Mouse (Mus musculus): ENCODE measurements around the gene Rab11fip4. TPM values are rescaled to one million over a fixed set of nuclear protein-coding genes. Genes with fewer than 3 reads are reported as not detected.

Rab11fip4 gene
- polyA plus RNA-seq, 1 experiment = 94.8 TPM

GRCm38 (mm10) chr11:79701466-79701865 is 110.5 kb downstream of the Rab11fip4 start:
- H3K27me3 ChIP-seq (ENCODE audit: control insufficient read depth, insufficient read depth, low read length) = no peaks in the 10 kb centered on the region
- peaks cover 27% of the 10 kb centered on the region for H3K4me1 ChIP-seq (ENCODE audit: control insufficient read depth, insufficient read depth, low read length)
- TF ChIP-seq POLR2A (IDR thresholded peaks at IDR 0.05; ENCODE audit: borderline replicate concordance, insufficient read depth, low read length) (no peak), CTCF (IDR thresholded peaks at IDR 0.05; ENCODE audit: borderline replicate concordance, insufficient read depth, low read depth, low read length) (no peak)
- no peak for DNase-seq
- H3K27ac ChIP-seq (ENCODE audit: insufficient read depth, low read length) = no peak overlapping the region
- no peak overlapping the region for H3K4me3 ChIP-seq (replicated peaks; ENCODE audit: insufficient read depth, low read depth, low read length)
- WGBS = 64% methylated on average over 7 of the region's 7 CpGs

GRCm38 (mm10) chr11:79702092-79702491 is 111.1 kb downstream of the Rab11fip4 start:
- Histone ChIP-seq H3K4me3 (replicated peaks; ENCODE audit: insufficient read depth, low read depth, low read length) (no peak overlapping the region), H3K27me3 (ENCODE audit: control insufficient read depth, insufficient read depth, low read length) (no peaks in the 10 kb centered on the region), H3K27ac (ENCODE audit: insufficient read depth, low read length) (no peak overlapping the region), H3K4me1 (ENCODE audit: control insufficient read depth, insufficient read depth, low read length) (peaks cover 21% of the 10 kb centered on the region)
- WGBS = 40% methylated on average over 6 of the region's 6 CpGs
- DNase-seq = no peak
- no peak for TF ChIP-seq CTCF (IDR thresholded peaks at IDR 0.05; ENCODE audit: borderline replicate concordance, insufficient read depth, low read depth, low read length)
- no peak for TF ChIP-seq POLR2A (IDR thresholded peaks at IDR 0.05; ENCODE audit: borderline replicate concordance, insufficient read depth, low read length)

GRCm38 (mm10) chr11:79703452-79703851 is 112.4 kb downstream of the Rab11fip4 start:
- Histone ChIP-seq H3K27ac (ENCODE audit: insufficient read depth, low read length) (no peak overlapping the region), H3K4me1 (ENCODE audit: control insufficient read depth, insufficient read depth, low read length) (peaks cover 10% of the 10 kb centered on the region), H3K4me3 (replicated peaks; ENCODE audit: insufficient read depth, low read depth, low read length) (peak overlapping the region; percentile 89), H3K27me3 (ENCODE audit: control insufficient read depth, insufficient read depth, low read length) (no peaks in the 10 kb centered on the region)
- TF ChIP-seq CTCF (IDR thresholded peaks at IDR 0.05; ENCODE audit: borderline replicate concordance, insufficient read depth, low read depth, low read length) (peak; percentile 30; the same call in 1 of the 2 replicates), POLR2A (IDR thresholded peaks at IDR 0.05; ENCODE audit: borderline replicate concordance, insufficient read depth, low read length) (no peak)
- DNase-seq = peak; percentile 50 to 55
- WGBS = 1% methylated on average over 5 of the region's 5 CpGs

DNA sequence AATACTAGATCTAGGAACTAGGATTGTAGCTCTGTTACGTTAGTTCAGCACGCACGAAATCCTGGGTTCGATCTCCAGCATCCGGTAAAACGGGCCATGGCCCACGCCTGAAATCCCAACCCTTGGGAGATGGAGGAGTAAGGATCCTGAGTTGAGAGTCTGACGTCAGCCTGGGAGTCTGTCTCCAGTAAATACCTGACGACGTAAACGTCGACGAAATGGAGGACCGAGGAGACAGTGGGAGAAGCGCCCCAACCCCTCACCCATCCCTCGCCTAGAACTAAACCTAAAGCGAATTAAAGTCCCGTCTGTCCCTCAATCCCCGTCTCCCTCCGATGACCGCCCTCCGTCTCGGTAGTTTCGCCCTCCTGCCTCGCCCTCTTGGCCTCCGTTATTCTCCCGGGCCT is 112.9 kb downstream of the Rab11fip4 start:
- Histone ChIP-seq H3K27me3 (ENCODE audit: control insufficient read depth, insufficient read depth, low read length) (no peaks in the 10 kb centered on the region), H3K4me1 (ENCODE audit: control insufficient read depth, insufficient read depth, low read length) (peaks cover 10% of the 10 kb centered on the region), H3K27ac (ENCODE audit: insufficient read depth, low read length) (peak overlapping the region; percentile 95), H3K4me3 (replicated peaks; ENCODE audit: insufficient read depth, low read depth, low read length) (peak overlapping the region; percentile 89)
- under 1% methylated on average over 27 of the region's 27 CpGs for WGBS
- peak in 1 of 2 experiments; percentile 74 for DNase-seq
- TF ChIP-seq POLR2A (IDR thresholded peaks at IDR 0.05; ENCODE audit: borderline replicate concordance, insufficient read depth, low read length) (no peak), CTCF (IDR thresholded peaks at IDR 0.05; ENCODE audit: borderline replicate concordance, insufficient read depth, low read depth, low read length) (no peak)

DNA sequence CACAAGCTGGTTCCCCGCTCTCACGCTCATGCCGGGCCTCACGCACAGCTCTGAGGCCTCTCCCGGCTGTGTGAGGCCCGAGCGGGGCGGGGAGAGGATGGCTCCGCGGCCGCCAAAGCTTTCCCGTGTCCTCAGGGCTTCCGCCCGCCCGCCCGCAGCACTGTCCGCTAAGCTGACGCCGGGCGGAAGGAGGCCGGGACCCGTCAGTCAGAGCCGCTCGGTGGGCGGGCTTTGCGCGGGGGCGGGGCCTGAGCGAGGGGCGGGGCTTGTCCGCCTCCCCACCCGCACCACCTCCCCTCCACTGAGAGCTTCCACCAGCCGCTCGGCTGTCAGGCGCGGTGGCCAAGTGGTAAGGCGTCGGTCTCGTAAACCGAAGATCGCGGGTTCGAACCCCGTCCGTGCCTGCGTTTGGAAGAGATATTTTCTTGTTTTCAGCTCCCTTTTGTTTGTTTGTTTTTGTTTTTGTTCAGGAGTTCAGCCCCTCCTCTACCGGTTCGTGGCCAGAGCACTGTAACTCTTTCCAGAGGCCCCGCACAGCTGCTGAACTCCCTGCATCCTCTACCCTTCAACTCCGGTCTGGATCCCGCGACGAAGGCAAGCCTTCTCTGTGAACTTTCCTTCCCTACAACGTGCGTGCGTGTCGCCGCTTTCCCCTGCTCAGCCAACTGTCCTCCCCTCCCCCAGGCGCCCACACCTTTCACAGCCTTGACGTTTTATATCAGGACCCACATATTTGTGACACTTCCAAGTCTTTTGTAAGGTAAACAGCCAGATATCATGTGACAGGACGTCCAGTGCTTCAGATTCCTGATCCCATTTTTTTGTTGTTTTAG is 113.5 kb downstream of the Rab11fip4 start:
- peak; percentile 96 to 97 for DNase-seq
- Histone ChIP-seq H3K4me3 (replicated peaks; ENCODE audit: insufficient read depth, low read depth, low read length) (peak overlapping the region; percentile 89), H3K4me1 (ENCODE audit: control insufficient read depth, insufficient read depth, low read length) (peaks cover 10% of the 10 kb centered on the region), H3K27me3 (ENCODE audit: control insufficient read depth, insufficient read depth, low read length) (no peaks in the 10 kb centered on the region), H3K27ac (ENCODE audit: insufficient read depth, low read length) (peak overlapping the region; percentile 95)
- TF ChIP-seq POLR2A (IDR thresholded peaks at IDR 0.05; ENCODE audit: borderline replicate concordance, insufficient read depth, low read length) (peak; percentile 78), CTCF (IDR thresholded peaks at IDR 0.05; ENCODE audit: borderline replicate concordance, insufficient read depth, low read depth, low read length) (no peak)
- under 1% methylated on average over 60 of the region's 61 CpGs for WGBS

GRCm38 (mm10) chr11:79707084-79707483 is 116.1 kb downstream of the Rab11fip4 start:
- WGBS = 93% methylated on average over 3 of the region's 3 CpGs
- Histone ChIP-seq H3K27me3 (ENCODE audit: control insufficient read depth, insufficient read depth, low read length) (no peaks in the 10 kb centered on the region), H3K4me3 (replicated peaks; ENCODE audit: insufficient read depth, low read depth, low read length) (no peak overlapping the region), H3K27ac (ENCODE audit: insufficient read depth, low read length) (no peak overlapping the region), H3K4me1 (ENCODE audit: control insufficient read depth, insufficient read depth, low read length) (peaks cover 6% of the 10 kb centered on the region; the same call in 1 of the 2 replicates)
- no peak for DNase-seq
- TF ChIP-seq CTCF (IDR thresholded peaks at IDR 0.05; ENCODE audit: borderline replicate concordance, insufficient read depth, low read depth, low read length) = no peak
- no peak for TF ChIP-seq POLR2A (IDR thresholded peaks at IDR 0.05; ENCODE audit: borderline replicate concordance, insufficient read depth, low read length)

- Histone ChIP-seq H3K27me3 (ENCODE audit: control insufficient read depth, insufficient read depth, low read length) (no peaks in the 10 kb centered on the region), H3K4me1 (ENCODE audit: control insufficient read depth, insufficient read depth, low read length) (no peaks in the 10 kb centered on the region), H3K27ac (ENCODE audit: insufficient read depth, low read length) (no peak overlapping the region), H3K4me3 (replicated peaks; ENCODE audit: insufficient read depth, low read depth, low read length) (peak overlapping the region; percentile 80)
- WGBS = under 1% methylated on average over 105 of the region's 106 CpGs
- DNase-seq = peak; percentile 72 to 81
- TF ChIP-seq POLR2A (IDR thresholded peaks at IDR 0.05; ENCODE audit: borderline replicate concordance, insufficient read depth, low read length) = no peak
- TF ChIP-seq CTCF (IDR thresholded peaks at IDR 0.05; ENCODE audit: borderline replicate concordance, insufficient read depth, low read depth, low read length) = peak; percentile 51
These were observed 120.1 kb downstream of the Rab11fip4 start for GRCm38 (mm10) chr11:79710868-79711765.
